Mouse (Mus musculus) limb, embryonic 14.5 days (tissue): ENCODE measurements around the gene Srsf10. TPM values are rescaled to one million over a fixed set of nuclear protein-coding genes. Genes with fewer than 3 reads are reported as not detected.
A peak's percentile ranks its signal among the peaks of the same experiment; 100 is the strongest.

Experiments
- ATAC-seq: fragments of 200-750 bp; cut with Nextera tagmentation; 2 replicates; pipeline ENCODE4 v1.8.0; 2017; ENCODE audit warnings: low read depth, moderate number of reproducible peaks, moderate TSS enrichment; ENCODE audit not compliant: low FRiP score
- DNase-seq: peaks from one replicate; pipeline ENCODE4 v3.0.0-alpha.2; 2015; ENCODE audit warnings: low spot score
- H3K27ac ChIP-seq: fragments of 300-500 bp; sonication (generic); replicated peaks from 2 replicates; pipeline ENCODE4 v1.5.1; 2014; ENCODE audit warnings: low read depth, mild to moderate bottlenecking, low read length, moderate library complexity, mixed read lengths
- H3K27me3 ChIP-seq: fragments of 300-500 bp; sonication (generic); 2 replicates; pipeline ENCODE4 v1.6.1; 2014; ENCODE audit warnings: low read length, mixed read lengths; ENCODE audit not compliant: control insufficient read depth, insufficient read depth
- H3K36me3 ChIP-seq: fragments of 300-500 bp; sonication (generic); 2 replicates; pipeline ENCODE4 v1.6.1; 2014; ENCODE audit warnings: mild to moderate bottlenecking, low read length, moderate library complexity, mixed read lengths; ENCODE audit not compliant: control insufficient read depth, insufficient read depth
- H3K4me1 ChIP-seq: fragments of 300-500 bp; sonication (generic); 2 replicates; pipeline ENCODE4 v1.6.1; 2014; ENCODE audit warnings: antibody characterized with exemption, low read length, mixed read lengths; ENCODE audit not compliant: control insufficient read depth, insufficient read depth
- H3K4me2 ChIP-seq: fragments of 300-500 bp; sonication (generic); replicated peaks from 2 replicates; pipeline ENCODE4 v1.6.1; 2014; ENCODE audit warnings: low read depth, mild to moderate bottlenecking, low read length, moderate library complexity; ENCODE audit not compliant: severe bottlenecking
- H3K4me3 ChIP-seq: fragments of 300-500 bp; sonication (generic); replicated peaks from 2 replicates; pipeline ENCODE4 v1.5.1; 2014; ENCODE audit warnings: low read length
- H3K9ac ChIP-seq: fragments of 300-500 bp; sonication (generic); 2 replicates; pipeline ENCODE4 v1.6.1; 2014; ENCODE audit warnings: mild to moderate bottlenecking, low read depth, low read length, moderate library complexity; ENCODE audit not compliant: severe bottlenecking
- H3K9me3 ChIP-seq: fragments of 300-500 bp; sonication (generic); 2 replicates; pipeline ENCODE4 v1.6.1; 2016; ENCODE audit warnings: low read length; ENCODE audit not compliant: control insufficient read depth
- POLR2A ChIP-seq: fragments of 200-500 bp; IDR thresholded peaks from 2 replicates; pipeline ENCODE4 v1.8.0; 2012; ENCODE audit warnings: inconsistent platforms, mild to moderate bottlenecking, moderate library complexity, borderline replicate concordance; ENCODE audit not compliant: insufficient read depth, insufficient read length; ENCODE audit errors: extremely low read depth
- WGBS: fragments of 180-500 bp; shearing (Covaris S2); extraction: QIAGEN DNeasy Blood & Tissue Kit; methylation state at CpG from one replicate; pipeline ENCODE4 v1.1.7; 2014; 5-methylcytosine and 5-hydroxymethylcytosine counted together
- polyA plus RNA-seq, 2 experiments: library from polyadenylated mRNA; depleted of rRNA in 1 of 2; stranded (reverse) in 1 of 2; unstranded in 1 of 2; fragments of >200 nt; fragmentation: Nextera tagmentation in 1 of 2; extraction: Ambion mirVana in 1 of 2; gene quantifications; 2 replicates each; pipeline versions ENCODE4 v1.2.1 to v1.2.3; 2012 to 2014

Srsf10 gene
- polyA plus RNA-seq, 2 experiments: 145 to 258 TPM

DNA sequence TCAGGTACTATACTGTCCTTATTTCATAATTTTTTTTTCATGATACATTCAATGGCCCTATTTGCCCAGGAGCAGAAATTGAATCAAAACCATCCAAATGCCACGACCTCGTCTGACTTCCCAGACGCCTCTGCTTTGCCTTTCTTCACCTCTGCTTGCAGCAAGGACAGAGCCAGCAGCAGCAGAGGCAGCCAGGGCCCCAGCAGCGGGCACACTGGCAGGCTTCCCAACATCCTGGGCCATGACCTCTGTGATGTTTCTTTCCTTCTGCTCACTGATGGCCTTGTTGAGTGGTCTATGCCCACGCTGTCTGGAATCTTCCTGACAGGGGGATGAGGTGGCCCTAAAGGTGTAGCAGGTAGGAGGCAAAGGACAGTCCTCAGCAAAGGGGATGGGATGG, 8.0 kb upstream of the Srsf10 start:
- DNase-seq (no peak), ATAC-seq (no peak)
- 59% methylated on average over 5 of the region's 5 CpGs for WGBS
- Histone ChIP-seq H3K27me3 (no peaks in the 10 kb centered on the region), H3K9me3 (no peaks in the 10 kb centered on the region), H3K4me1 (peaks cover 12% of the 10 kb centered on the region), H3K27ac (no peak overlapping the region), H3K4me3 (no peak overlapping the region), H3K9ac (no peak overlapping the region), H3K4me2 (no peak overlapping the region), H3K36me3 (no peaks in the 10 kb centered on the region)
- no peak for TF ChIP-seq POLR2A

DNA sequence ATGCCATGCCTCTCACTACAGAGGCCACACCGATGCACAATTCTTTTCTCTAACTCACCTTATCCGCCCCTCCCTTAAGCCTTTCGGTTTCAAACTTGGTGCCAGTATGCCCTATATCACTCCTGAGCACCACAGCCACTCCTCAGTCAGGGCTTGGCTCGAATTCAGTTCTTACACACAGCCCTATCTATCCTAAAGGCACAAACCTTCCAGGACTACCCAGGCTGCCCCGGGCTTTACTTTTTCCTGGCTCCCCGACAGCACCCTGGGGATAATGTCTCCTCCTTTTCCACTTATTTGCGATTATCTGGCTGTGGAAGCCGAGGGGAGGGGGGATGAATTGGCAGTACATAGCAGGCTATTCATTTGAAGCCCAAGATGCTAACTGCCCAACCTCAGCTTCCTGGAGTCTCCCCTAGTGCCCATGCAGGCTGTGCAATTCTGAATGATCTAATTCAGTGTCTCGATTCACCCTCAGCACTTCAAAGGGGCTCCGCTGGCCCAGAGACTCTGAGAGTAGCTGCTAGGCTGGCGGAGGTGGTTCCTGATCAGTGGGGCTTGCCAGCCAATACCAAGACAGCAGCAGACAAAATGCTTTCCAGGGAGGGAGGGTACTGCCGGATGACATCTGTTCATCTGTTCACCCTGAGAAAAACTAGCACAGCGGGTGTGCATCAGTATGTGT, 5.0 kb upstream of the Srsf10 start:
- 0 out of 2 replicates have a peak overlapping the region, but pooled peaks have one; percentile 28 for H3K27ac ChIP-seq
- H3K4me1 ChIP-seq: peaks cover 12% of the 10 kb centered on the region
- no peaks in the 10 kb centered on the region for H3K9me3 ChIP-seq
- DNase-seq (peak; percentile 41), ATAC-seq (no peak)
- no peaks in the 10 kb centered on the region for H3K27me3 ChIP-seq
- H3K9ac ChIP-seq: no peak overlapping the region
- 34% methylated on average over 13 of the region's 13 CpGs for WGBS
- H3K4me2 ChIP-seq: peak overlapping the region; percentile 5; the same call in 1 of the 2 replicates
- no peak overlapping the region for H3K4me3 ChIP-seq
- H3K36me3 ChIP-seq: no peaks in the 10 kb centered on the region
- TF ChIP-seq POLR2A: no peak

DNA sequence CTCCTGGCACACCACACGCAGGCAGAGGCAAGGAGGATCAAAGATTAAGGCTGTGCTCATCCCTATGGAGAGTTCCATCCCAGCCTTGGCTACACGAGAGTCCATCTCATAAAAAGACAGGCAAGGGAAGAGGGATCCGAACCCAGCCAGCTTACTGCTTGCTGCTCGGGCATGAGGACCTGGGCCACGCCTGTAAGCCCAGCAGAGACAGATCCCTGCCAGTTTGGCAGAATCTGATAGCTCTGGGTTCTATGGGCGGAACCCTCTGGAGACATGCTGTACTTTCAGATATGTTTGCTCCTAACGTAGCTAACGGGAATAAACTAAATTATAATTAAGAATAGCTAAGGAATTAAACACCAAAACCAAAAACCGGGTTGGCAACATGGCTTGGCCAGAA, 3.6 kb upstream of the Srsf10 start:
- Histone ChIP-seq H3K4me3 (no peak overlapping the region), H3K9ac (no peak overlapping the region), H3K4me1 (peaks cover 12% of the 10 kb centered on the region), H3K27ac (no peak overlapping the region), H3K4me2 (no peak overlapping the region), H3K9me3 (no peaks in the 10 kb centered on the region), H3K36me3 (no peaks in the 10 kb centered on the region), H3K27me3 (no peaks in the 10 kb centered on the region)
- 83% methylated on average over 9 of the region's 9 CpGs for WGBS
- no peak for ATAC-seq
- DNase-seq: no peak
- TF ChIP-seq POLR2A: no peak

DNA sequence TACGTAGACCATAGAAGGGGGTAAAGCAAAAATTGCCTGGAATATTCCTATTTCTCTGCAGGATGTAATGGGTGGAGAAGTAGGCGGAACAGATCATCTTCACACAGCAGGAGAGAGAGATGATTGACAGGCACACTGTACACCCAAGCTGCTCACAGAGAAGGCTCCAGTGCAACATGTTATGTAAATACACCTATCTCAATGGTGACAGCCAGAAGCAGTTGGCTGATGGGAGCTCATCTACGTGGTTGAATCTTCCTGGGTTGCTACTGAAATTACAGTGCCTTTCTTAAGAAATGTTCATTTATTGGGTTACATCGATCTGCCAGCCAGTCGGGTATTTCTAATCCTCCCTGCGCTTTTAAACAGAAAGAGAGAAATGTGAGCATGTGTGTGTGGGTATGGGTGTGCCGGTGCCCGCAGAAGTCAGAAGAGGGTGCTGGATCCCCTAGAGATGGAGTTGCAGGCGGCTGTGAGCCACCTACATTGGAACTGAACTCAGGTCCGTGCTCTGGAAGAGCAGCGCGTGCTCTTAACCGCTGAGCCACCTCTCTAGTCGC, 1.5 kb upstream of the Srsf10 start:
- no peak for DNase-seq
- 90% methylated on average over 14 of the region's 14 CpGs for WGBS
- H3K9ac ChIP-seq: no peak overlapping the region

DNA sequence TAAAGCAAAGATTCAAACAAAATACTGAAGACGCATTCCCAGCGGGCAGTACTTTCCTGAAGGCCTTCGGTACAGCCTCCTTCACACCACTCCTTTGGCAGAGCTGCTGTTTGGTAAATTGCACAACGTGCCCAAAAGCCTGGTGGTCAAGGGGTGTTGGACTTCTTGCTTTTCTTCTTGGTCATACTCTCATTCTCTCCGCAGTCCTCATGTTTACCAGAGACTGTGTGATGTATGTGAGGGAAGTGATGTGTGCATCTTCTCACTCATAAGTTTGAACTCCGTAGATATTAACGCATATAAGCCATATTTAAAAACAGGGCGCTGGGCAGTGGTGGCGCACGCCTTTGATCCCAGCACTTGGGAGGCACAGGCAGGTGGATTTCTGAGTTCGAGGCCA, 917 bp upstream of the Srsf10 start:
- Histone ChIP-seq H3K9me3 (no peaks in the 10 kb centered on the region), H3K4me3 (peak overlapping the region; percentile 85), H3K9ac (0 out of 2 replicates have a peak overlapping the region, but pooled peaks have one; percentile 97), H3K4me1 (peaks cover 23% of the 10 kb centered on the region), H3K36me3 (peaks cover 3% of the 10 kb centered on the region; the same call in 1 of the 2 replicates), H3K4me2 (peak overlapping the region; percentile 80), H3K27me3 (no peaks in the 10 kb centered on the region), H3K27ac (peak overlapping the region; percentile 98; the same call in 1 of the 2 replicates)
- WGBS: 76% methylated on average over 11 of the region's 11 CpGs
- ATAC-seq (no peak), DNase-seq (no peak)
- no peak for TF ChIP-seq POLR2A

More for the DNA sequence above, 1.5 kb upstream of the Srsf10 start:
- H3K4me1 ChIP-seq: peaks cover 21% of the 10 kb centered on the region
- ATAC-seq: no peak
- no peak overlapping the region for H3K27ac ChIP-seq
- no peaks in the 10 kb centered on the region for H3K9me3 ChIP-seq
- H3K4me3 ChIP-seq: no peak overlapping the region
- H3K4me2 ChIP-seq: no peak overlapping the region
- TF ChIP-seq POLR2A: no peak
- no peaks in the 10 kb centered on the region for H3K36me3 ChIP-seq
- H3K27me3 ChIP-seq: no peaks in the 10 kb centered on the region
